Mouse (Mus musculus) adrenal gland, adult 18-20 months (tissue): Measurements from ENCODE around the gene Kat8. TPM values are rescaled to one million over a fixed set of nuclear protein-coding genes. Genes with fewer than 3 reads are reported as not detected.

Source experiments
- total RNA-seq, 2 experiments: library from RNA; stranded (reverse); gene quantifications; 1 replicate in 1 of 2; 2 replicates in 1 of 2; pipeline ENCODE4 v1.2.3; 2021

Kat8 gene
- total RNA-seq, 2 experiments from 2014 or later, result 27.1 to 30.2 TPM

Other genes with a start within 250 kb of the Kat8 start
- gene Bcl7c, start 203.6 kb upstream of the Kat8 start, total RNA-seq, result 10 to 100 TPM; 53.4 to 88.2 TPM
- gene Ctf1, start 199.8 kb upstream of the Kat8 start, total RNA-seq, result 1 to 10 TPM; 3.3 to 4.8 TPM
- gene Ctf2, start 180.3 kb upstream of the Kat8 start, total RNA-seq, result not detected
- gene Fbxl19, start 168.0 kb upstream of the Kat8 start, total RNA-seq, result 10 to 100 TPM; 10.7 to 14.4 TPM
- gene Orai3, start 142.7 kb upstream of the Kat8 start, total RNA-seq, result 10 to 100 TPM; 28.5 to 30.7 TPM
- 10 to 100 TPM; 30.3 to 40.4 TPM for gene Setd1a, start 135.8 kb upstream of the Kat8 start, total RNA-seq
- 1 to 10 TPM; 2.4 to 3.0 TPM for gene Gm49388, start 126.9 kb upstream of the Kat8 start, total RNA-seq
- 10 to 100 TPM; 31.5 to 40.4 TPM for gene Hsd3b7, start 111.9 kb upstream of the Kat8 start, total RNA-seq
- 100 to 1,000 TPM in 1 of 2 experiments, 10 to 100 TPM in 1; 99.2 to 104 TPM for gene Stx4a, start 88.2 kb upstream of the Kat8 start, total RNA-seq
- 1 to 10 TPM; 4.2 to 5.6 TPM for gene Stx1b, start 88.0 kb upstream of the Kat8 start, total RNA-seq
- 10 to 100 TPM; 31.1 to 36.6 TPM for gene Zfp646, start 36.3 kb upstream of the Kat8 start, total RNA-seq
- gene Zfp668, start 35.7 kb upstream of the Kat8 start, total RNA-seq, result 1 to 10 TPM; 8.3 to 9.5 TPM
- gene Prss53, start 21.5 kb upstream of the Kat8 start, total RNA-seq, result 1 to 10 TPM; 1.2 to 1.9 TPM
- not detected for gene Gm21974, start 17.1 kb upstream of the Kat8 start, total RNA-seq
- 10 to 100 TPM; 67.2 to 67.4 TPM for gene Vkorc1, start 16.9 kb upstream of the Kat8 start, total RNA-seq
- gene Bckdk, start 8.4 kb upstream of the Kat8 start, total RNA-seq, result 100 to 1,000 TPM in 1 of 2 experiments, 10 to 100 TPM in 1; 97.1 to 109 TPM
- under 1 TPM in 1 of 2 experiments, not detected in 1; 0.23 TPM for gene Prss8, start 17.6 kb downstream of the Kat8 start, total RNA-seq
- 10 to 100 TPM in 1 of 2 experiments, 1 to 10 TPM in 1; 6.2 to 11.4 TPM for gene Prss36, start 34.2 kb downstream of the Kat8 start, total RNA-seq
- gene Fus, start 54.9 kb downstream of the Kat8 start, total RNA-seq, result 100 to 1,000 TPM; 150 to 153 TPM
- gene Pycard, start 81.4 kb downstream of the Kat8 start, total RNA-seq, result 1 to 10 TPM in 1 of 2 experiments, under 1 TPM in 1; 0.83 to 3.7 TPM
- gene Trim72, start 91.4 kb downstream of the Kat8 start, total RNA-seq, result under 1 TPM in 1 of 2 experiments, not detected in 1; 0.29 TPM
- 1 to 10 TPM; 4.9 to 6.9 TPM for gene Itgam, start 150.1 kb downstream of the Kat8 start, total RNA-seq
- under 1 TPM in 1 of 2 experiments, not detected in 1; 0.10 TPM for gene Gm49368, start 150.2 kb downstream of the Kat8 start, total RNA-seq
- 1 to 10 TPM; 1.7 to 6.2 TPM for gene Itgax, start 217.0 kb downstream of the Kat8 start, total RNA-seq
- under 1 TPM in 1 of 2 experiments, not detected in 1; 0.22 TPM for gene Itgad, start 241.9 kb downstream of the Kat8 start, total RNA-seq